Mouse (Mus musculus): ENCODE measurements at regions not wholly inside any gene's neighbourhood (a gene's known extent, or its start where the extent isn't known, plus 50 kb on each side); places are given as distances from the start of the nearest gene placed in this dataset.

- intact Hi-C loops (cut with DNase I), result no loop called here
- no peak for DNase-seq (ENCODE audit: low spot score in 2 of 2)
Measured at GRCm38 (mm10) chr1:120857566-120857965, 255.3 kb downstream of the En1 start.

GRCm38 (mm10) chr1:120859546-120859945, 257.3 kb downstream of the En1 start:
- no peak for DNase-seq (ENCODE audit: low spot score in 2 of 2)
- intact Hi-C loops (cut with DNase I), result no loop called here

GRCm38 (mm10) chr1:120872554-120872953, 270.3 kb downstream of the En1 start:
- no peak for DNase-seq (ENCODE audit: low spot score in 2 of 2)
- intact Hi-C loops (cut with DNase I), result no loop called here

- intact Hi-C loops (cut with DNase I), result no loop called here
- DNase-seq (ENCODE audit: low spot score in 2 of 2), result no peak
Measured at GRCm38 (mm10) chr1:120882959-120883549, 280.8 kb downstream of the En1 start.

GRCm38 (mm10) chr1:120883632-120884031, 281.4 kb downstream of the En1 start:
- DNase-seq (ENCODE audit: low spot score in 2 of 2), result peak in 1 of 2 experiments; percentile 2
- intact Hi-C loops (cut with DNase I), result no loop called here

GRCm38 (mm10) chr1:120910801-120911200, 308.6 kb downstream of the En1 start:
- intact Hi-C loops (cut with DNase I), result no loop called here
- DNase-seq (ENCODE audit: low spot score in 2 of 2), result no peak

- no peak for DNase-seq (ENCODE audit: low spot score in 2 of 2)
Measured at GRCm38 (mm10) chr1:120911962-120912670, 309.9 kb downstream of the En1 start.

GRCm38 (mm10) chr1:120921540-120921939, 319.3 kb downstream of the En1 start:
- intact Hi-C loops (cut with DNase I), result no loop called here
- DNase-seq (ENCODE audit: low spot score in 2 of 2), result no peak

More at GRCm38 (mm10) chr1:120911962-120912670, 309.9 kb downstream of the En1 start:
- intact Hi-C loops (cut with DNase I), result no loop called here

GRCm38 (mm10) chr1:120925271-120925670, 323.1 kb downstream of the En1 start:
- intact Hi-C loops (cut with DNase I), result no loop called here
- no peak for DNase-seq (ENCODE audit: low spot score in 2 of 2)

- DNase-seq (ENCODE audit: low spot score in 2 of 2), result no peak
- intact Hi-C loops (cut with DNase I), result no loop called here
Measured at GRCm38 (mm10) chr1:120930141-120930540, 327.9 kb downstream of the En1 start.

GRCm38 (mm10) chr1:120935321-120935720, 333.1 kb downstream of the En1 start:
- intact Hi-C loops (cut with DNase I), result no loop called here
- no peak for DNase-seq (ENCODE audit: low spot score in 2 of 2)

- intact Hi-C loops (cut with DNase I), result no loop called here
- DNase-seq (ENCODE audit: low spot score in 2 of 2), result no peak
Measured at GRCm38 (mm10) chr1:120943711-120944110, 341.5 kb downstream of the En1 start.

- intact Hi-C loops (cut with DNase I), result no loop called here
- DNase-seq (ENCODE audit: low spot score in 2 of 2), result no peak
Measured at GRCm38 (mm10) chr1:120946349-120946748, 344.1 kb downstream of the En1 start.

- intact Hi-C loops (cut with DNase I), result no loop called here
- no peak for DNase-seq (ENCODE audit: low spot score in 2 of 2)
Measured at GRCm38 (mm10) chr1:120961235-120961634, 359.0 kb downstream of the En1 start.

- no peak for DNase-seq (ENCODE audit: low spot score in 2 of 2)
- intact Hi-C loops (cut with DNase I), result no loop called here
Measured at GRCm38 (mm10) chr1:120961984-120962383, 359.8 kb downstream of the En1 start.

- DNase-seq (ENCODE audit: low spot score in 2 of 2), result no peak
- intact Hi-C loops (cut with DNase I), result no loop called here
Measured at GRCm38 (mm10) chr1:120963477-120964178, 361.4 kb downstream of the En1 start.

- DNase-seq (ENCODE audit: low spot score in 2 of 2), result no peak
- intact Hi-C loops (cut with DNase I), result no loop called here
Measured at GRCm38 (mm10) chr1:120964179-120964517, 361.9 kb downstream of the En1 start.

GRCm38 (mm10) chr1:120966132-120966531, 363.9 kb downstream of the En1 start:
- intact Hi-C loops (cut with DNase I), result no loop called here
- DNase-seq (ENCODE audit: low spot score in 2 of 2), result no peak

GRCm38 (mm10) chr1:120974661-120975060, 357.7 kb downstream of the Insig2 start:
- intact Hi-C loops (cut with DNase I), result no loop called here
- DNase-seq (ENCODE audit: low spot score in 2 of 2), result no peak

- intact Hi-C loops (cut with DNase I), result no loop called here
- DNase-seq (ENCODE audit: low spot score in 2 of 2), result peak; percentile 8 to 23
Measured at GRCm38 (mm10) chr1:121004535-121004934, 327.9 kb downstream of the Insig2 start.

GRCm38 (mm10) chr1:121005198-121005597, 327.2 kb downstream of the Insig2 start:
- intact Hi-C loops (cut with DNase I), result no loop called here

More at GRCm38 (mm10) chr1:121005198-121005597, 327.2 kb downstream of the Insig2 start:
- no peak for DNase-seq (ENCODE audit: low spot score in 2 of 2)
